Mouse (Mus musculus) liver, adult 2 months (tissue): Measurements from ENCODE around the gene Lsm12.

ENCODE experiments used
- CTCF ChIP-seq: fragments of 200-500 bp; IDR thresholded peaks from 2 replicates; pipeline ENCODE4 v1.5.1; 2011; ENCODE audit warnings: low read depth, low read length, control low read depth
- POLR2A ChIP-seq: fragments of 200-500 bp; IDR thresholded peaks from 2 replicates; pipeline ENCODE4 v1.6.1; 2011; ENCODE audit warnings: low read length, control low read depth; ENCODE audit not compliant: insufficient read depth; ENCODE audit errors: extremely low read depth

- no peak for TF ChIP-seq POLR2A
- no peak for TF ChIP-seq CTCF
These were observed 36.9 kb upstream of the Lsm12 start for GRCm38 (mm10) chr11:102221954-102222351.
